Mouse (Mus musculus) megakaryocyte, embryonic 14.5 days (primary cell): ENCODE results near the gene Kcnj13.

Experiments
- FLI1 ChIP-seq: IDR thresholded peaks from 2 replicates; pipeline ENCODE4 v1.6.1; 2012; ENCODE audit warnings: low read length, inconsistent platforms, mixed read lengths
- GATA1 ChIP-seq: IDR thresholded peaks from 3 replicates; pipeline ENCODE4 v1.6.1; 2012; ENCODE audit warnings: mixed read lengths, low read length, inconsistent platforms, borderline replicate concordance

DNA sequence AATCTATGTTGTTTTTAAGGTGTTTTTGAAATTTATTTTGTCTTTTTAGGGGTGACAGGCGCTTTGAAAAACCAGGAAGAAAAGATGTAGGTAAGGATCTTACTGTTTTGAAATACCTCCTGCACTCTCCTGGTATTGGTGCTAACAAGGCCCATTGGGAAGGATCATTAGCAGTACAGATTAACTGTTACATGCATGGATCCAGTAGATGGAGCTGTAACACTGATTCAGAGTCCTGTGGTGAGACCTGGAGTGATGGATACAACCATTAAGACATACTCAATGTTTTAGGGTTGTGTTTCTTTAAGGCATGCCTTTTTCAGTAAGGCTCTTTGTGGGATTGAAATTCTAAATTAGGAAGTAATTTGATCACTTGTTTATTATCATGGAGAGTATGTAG, 14.6 kb downstream of the Kcnj13 start:
- TF ChIP-seq GATA1: no peak
- TF ChIP-seq FLI1: no peak
